Mouse (Mus musculus) heart, embryonic 16.5 days (tissue): ENCODE data around the gene Galr2. TPM values are rescaled to one million over a fixed set of nuclear protein-coding genes. Genes with fewer than 3 reads are reported as not detected.

Source experiments
- ATAC-seq: fragments of 200-750 bp; cut with Nextera tagmentation; replicated peaks from 2 replicates; pipeline ENCODE4 v1.8.0; 2017; ENCODE audit warnings: moderate number of reproducible peaks; ENCODE audit not compliant: insufficient read depth, low FRiP score; ENCODE audit errors: extremely low read depth
- H3K27ac ChIP-seq: fragments of 300-500 bp; sonication (generic); 2 replicates; pipeline ENCODE4 v1.5.1; 2014; ENCODE audit warnings: mild to moderate bottlenecking, low read length, control low read depth, moderate library complexity
- H3K27me3 ChIP-seq: fragments of 300-500 bp; sonication (generic); 2 replicates; pipeline ENCODE4 v1.6.1; 2014; ENCODE audit warnings: low read length, mixed read lengths; ENCODE audit not compliant: control insufficient read depth, insufficient read depth
- H3K36me3 ChIP-seq: fragments of 300-500 bp; sonication (generic); 2 replicates; pipeline ENCODE4 v1.6.1; 2014; ENCODE audit not compliant: control insufficient read depth, insufficient read depth
- H3K4me1 ChIP-seq: fragments of 300-500 bp; sonication (generic); 2 replicates; pipeline ENCODE4 v1.6.1; 2014; ENCODE audit warnings: low read length, mixed read lengths; ENCODE audit not compliant: control insufficient read depth, insufficient read depth
- H3K4me2 ChIP-seq: fragments of 300-500 bp; sonication (generic); 2 replicates; pipeline ENCODE4 v1.6.1; 2014; ENCODE audit warnings: low read depth, mild to moderate bottlenecking, control low read depth, low read length
- H3K4me3 ChIP-seq: fragments of 300-500 bp; sonication (generic); 2 replicates; pipeline ENCODE4 v1.5.1; 2014; ENCODE audit warnings: mild to moderate bottlenecking, control low read depth, low read length
- H3K9ac ChIP-seq: fragments of 300-500 bp; sonication (generic); 2 replicates; pipeline ENCODE4 v1.6.1; 2014; ENCODE audit warnings: low read length, control low read depth
- H3K9me3 ChIP-seq: fragments of 300-500 bp; sonication (generic); replicated peaks from 2 replicates; pipeline ENCODE4 v1.6.1; 2016; ENCODE audit warnings: low read length; ENCODE audit not compliant: control insufficient read depth
- WGBS: fragments of 180-500 bp; shearing (Covaris S2); extraction: QIAGEN DNeasy Blood & Tissue Kit; methylation state at CpG from one replicate; pipeline ENCODE4 v1.1.7; 2014; 5-methylcytosine and 5-hydroxymethylcytosine counted together
- polyA plus RNA-seq: library from polyadenylated mRNA; unstranded; fragments of >200 nt; fragmentation: Nextera tagmentation; extraction: Ambion mirVana; gene quantifications from 2 replicates; pipeline ENCODE4 v1.2.1, GENCODE M21; 2015

Gene Galr2
- polyA plus RNA-seq, 1 experiment from 2014 or later, result 0.11 TPM

GRCm38 (mm10) chr11:116265352-116265751 lies 15.4 kb upstream of the Galr2 start:
- 78% methylated on average over 11 of the region's 11 CpGs for WGBS
- H3K4me3 ChIP-seq, result no peak overlapping the region
- H3K9me3 ChIP-seq, result no peaks in the 10 kb centered on the region
- no peak overlapping the region for H3K9ac ChIP-seq
- 0 out of 2 replicates have a peak overlapping the region, but pooled peaks have one; percentile 5 for H3K27ac ChIP-seq
- ATAC-seq, result peak; percentile 28; the same call in 1 of the 2 replicates
- H3K36me3 ChIP-seq, result peaks cover 70% of the 10 kb centered on the region
- H3K4me1 ChIP-seq, result no peaks in the 10 kb centered on the region
- no peaks in the 10 kb centered on the region for H3K27me3 ChIP-seq
- no peak overlapping the region for H3K4me2 ChIP-seq

GRCm38 (mm10) chr11:116265850-116266249 lies 14.9 kb upstream of the Galr2 start:
- WGBS, result 93% methylated on average over 4 of the region's 4 CpGs
- no peak for ATAC-seq

GRCm38 (mm10) chr11:116267637-116268036 lies 13.1 kb upstream of the Galr2 start:
- Histone ChIP-seq H3K9me3 (no peaks in the 10 kb centered on the region), H3K27ac (no peak overlapping the region), H3K9ac (no peak overlapping the region), H3K4me1 (peaks cover 8% of the 10 kb centered on the region), H3K4me3 (no peak overlapping the region), H3K27me3 (no peaks in the 10 kb centered on the region), H3K4me2 (no peak overlapping the region), H3K36me3 (peaks cover 56% of the 10 kb centered on the region)
- no peak for ATAC-seq
- 84% methylated on average over 8 of the region's 8 CpGs for WGBS

More at GRCm38 (mm10) chr11:116265850-116266249, 14.9 kb upstream of the Galr2 start:
- Histone ChIP-seq H3K27ac (0 out of 2 replicates have a peak overlapping the region, but pooled peaks have one; percentile 5), H3K9ac (no peak overlapping the region), H3K4me1 (no peaks in the 10 kb centered on the region), H3K9me3 (no peaks in the 10 kb centered on the region), H3K36me3 (peaks cover 68% of the 10 kb centered on the region), H3K4me2 (no peak overlapping the region), H3K4me3 (no peak overlapping the region), H3K27me3 (no peaks in the 10 kb centered on the region)

GRCm38 (mm10) chr11:116268313-116268712 lies 12.4 kb upstream of the Galr2 start:
- H3K36me3 ChIP-seq, result peaks cover 51% of the 10 kb centered on the region
- peaks cover 13% of the 10 kb centered on the region for H3K4me1 ChIP-seq
- H3K9ac ChIP-seq, result no peak overlapping the region
- no peaks in the 10 kb centered on the region for H3K27me3 ChIP-seq
- H3K27ac ChIP-seq, result no peak overlapping the region
- no peak overlapping the region for H3K4me2 ChIP-seq
- no peak for ATAC-seq
- H3K4me3 ChIP-seq, result no peak overlapping the region
- H3K9me3 ChIP-seq, result no peaks in the 10 kb centered on the region
- 96% methylated on average over 6 of the region's 6 CpGs for WGBS

- 91% methylated on average over 8 of the region's 8 CpGs for WGBS
- no peak overlapping the region for H3K27ac ChIP-seq
- no peaks in the 10 kb centered on the region for H3K27me3 ChIP-seq
- no peak overlapping the region for H3K9ac ChIP-seq
- no peaks in the 10 kb centered on the region for H3K9me3 ChIP-seq
- no peak overlapping the region for H3K4me3 ChIP-seq
- peaks cover 40% of the 10 kb centered on the region for H3K36me3 ChIP-seq
- H3K4me1 ChIP-seq, result peaks cover 14% of the 10 kb centered on the region
- ATAC-seq, result no peak
- H3K4me2 ChIP-seq, result no peak overlapping the region
These were observed 11.2 kb upstream of the Galr2 start for GRCm38 (mm10) chr11:116269560-116269959.

GRCm38 (mm10) chr11:116272589-116273468 lies 7.9 kb upstream of the Galr2 start:
- Histone ChIP-seq H3K9ac (peak overlapping the region; percentile 82), H3K36me3 (peaks cover 14% of the 10 kb centered on the region), H3K4me2 (peak overlapping the region; percentile 79), H3K4me1 (peaks cover 17% of the 10 kb centered on the region), H3K27ac (no peak overlapping the region), H3K9me3 (no peaks in the 10 kb centered on the region), H3K4me3 (peak overlapping the region; percentile 69), H3K27me3 (no peaks in the 10 kb centered on the region)
- ATAC-seq, result no peak
- 40% methylated on average over 12 of the region's 12 CpGs for WGBS

- peaks cover 17% of the 10 kb centered on the region for H3K4me1 ChIP-seq
- no peaks in the 10 kb centered on the region for H3K27me3 ChIP-seq
- H3K9me3 ChIP-seq, result no peaks in the 10 kb centered on the region
- H3K27ac ChIP-seq, result peak overlapping the region; percentile 80
- ATAC-seq, result peak; percentile 41; the same call in 1 of the 2 replicates
- peak overlapping the region; percentile 82 for H3K9ac ChIP-seq
- under 1% methylated on average over 39 of the region's 39 CpGs for WGBS
- peak overlapping the region; percentile 69 for H3K4me3 ChIP-seq
- peaks cover 10% of the 10 kb centered on the region; the same call in 1 of the 2 replicates for H3K36me3 ChIP-seq
- H3K4me2 ChIP-seq, result peak overlapping the region; percentile 79
These were observed 7.2 kb upstream of the Galr2 start for GRCm38 (mm10) chr11:116273469-116274044.

- Histone ChIP-seq H3K9me3 (no peaks in the 10 kb centered on the region), H3K4me3 (peak within 1 kb of the TSS; percentile 69), H3K9ac (peak within 1 kb of the TSS; percentile 82), H3K27ac (peak within 1 kb of the TSS; percentile 80), H3K4me2 (peak within 1 kb of the TSS; percentile 79), H3K4me1 (peaks cover 17% of the 10 kb centered on the region), H3K36me3 (peaks cover 10% of the 10 kb centered on the region; the same call in 1 of the 2 replicates), H3K27me3 (no peaks in the 10 kb centered on the region)
- 3% methylated on average over 32 of the region's 32 CpGs for WGBS
- peak; percentile 98 for ATAC-seq
These were observed 6.6 kb upstream of the Galr2 start, which contains the start of gene Srp68 for GRCm38 (mm10) chr11:116274045-116274666. TSS of gene Srp68 (minus strand) at chr11:116274217.
